Mouse (Mus musculus) neural tube, embryonic 13.5 days (tissue): ENCODE results near the gene D8Ertd738e. TPM values are rescaled to one million over a fixed set of nuclear protein-coding genes. Genes with fewer than 3 reads are reported as not detected.

ENCODE experiments used
- ATAC-seq: fragments of 200-750 bp; cut with Nextera tagmentation; 2 replicates; pipeline ENCODE4 v1.8.0; 2017; ENCODE audit warnings: low read depth, mild to moderate bottlenecking, moderate TSS enrichment, moderate library complexity
- H3K27ac ChIP-seq: fragments of 300-500 bp; sonication (generic); replicated peaks from 2 replicates; pipeline ENCODE4 v1.5.1; 2015; ENCODE audit warnings: moderate library complexity, mild to moderate bottlenecking, inconsistent platforms
- H3K27me3 ChIP-seq: fragments of 300-500 bp; sonication (generic); 2 replicates; pipeline ENCODE4 v1.6.1; 2015; ENCODE audit warnings: mild to moderate bottlenecking, inconsistent platforms
- H3K36me3 ChIP-seq: fragments of 300-500 bp; sonication (generic); 2 replicates; pipeline ENCODE4 v1.6.1; 2015; ENCODE audit warnings: mild to moderate bottlenecking, inconsistent platforms
- H3K4me1 ChIP-seq: fragments of 300-500 bp; sonication (generic); replicated peaks from 2 replicates; pipeline ENCODE4 v1.6.1; 2015; ENCODE audit warnings: inconsistent platforms
- H3K4me2 ChIP-seq: fragments of 300-500 bp; sonication (generic); 2 replicates; pipeline ENCODE4 v1.6.1; 2015; ENCODE audit warnings: inconsistent platforms, mild to moderate bottlenecking, moderate library complexity
- H3K4me3 ChIP-seq: fragments of 300-500 bp; sonication (generic); 2 replicates; pipeline ENCODE4 v1.5.1; 2015; ENCODE audit warnings: mild to moderate bottlenecking, inconsistent platforms
- H3K9ac ChIP-seq: fragments of 300-500 bp; sonication (generic); 2 replicates; pipeline ENCODE4 v1.6.1; 2015; ENCODE audit warnings: moderate library complexity, mild to moderate bottlenecking, inconsistent platforms
- H3K9me3 ChIP-seq: fragments of 300-500 bp; sonication (generic); 2 replicates; pipeline ENCODE4 v1.6.1; 2016; ENCODE audit warnings: inconsistent platforms
- WGBS: fragments of 180-500 bp; shearing (Covaris S2); methylation state at CpG from one replicate; pipeline ENCODE4 v1.1.7; 2015; 5-methylcytosine and 5-hydroxymethylcytosine counted together
- polyA plus RNA-seq: library from polyadenylated mRNA; unstranded; fragments of >200 nt; fragmentation: Nextera tagmentation; extraction: Ambion mirVana; gene quantifications from 2 replicates; pipeline ENCODE4 v1.2.1, GENCODE M21; 2015

D8Ertd738e gene
- polyA plus RNA-seq, 1 experiment from 2014 or later, result 273 TPM

- no peaks in the 10 kb centered on the region for H3K9me3 ChIP-seq
- H3K4me2 ChIP-seq, result peak within 1 kb of the TSS; percentile 71
- peak; percentile 99 for ATAC-seq
- peaks cover 9% of the 10 kb centered on the region for H3K4me1 ChIP-seq
- peak within 1 kb of the TSS; percentile 70 for H3K4me3 ChIP-seq
- H3K27ac ChIP-seq, result peak within 1 kb of the TSS; percentile 76
- under 1% methylated on average over 44 of the region's 44 CpGs for WGBS
- peaks cover 17% of the 10 kb centered on the region for H3K36me3 ChIP-seq
- peak within 1 kb of the TSS; percentile 84 for H3K9ac ChIP-seq
- no peaks in the 10 kb centered on the region for H3K27me3 ChIP-seq
Observed at GRCm38 (mm10) chr8:84269950-84270773, 20.6 kb upstream of the D8Ertd738e start, which contains the start of gene Ccdc130. Gene Ccdc130, minus strand, starts transcription at chr8:84270380.

GRCm38 (mm10) chr8:84261098-84261497 is 11.6 kb upstream of the D8Ertd738e start:
- no peak for ATAC-seq
- peaks cover 16% of the 10 kb centered on the region for H3K4me1 ChIP-seq
- H3K36me3 ChIP-seq, result peaks cover 80% of the 10 kb centered on the region
- no peaks in the 10 kb centered on the region for H3K9me3 ChIP-seq
- H3K27ac ChIP-seq, result no peak overlapping the region
- no peaks in the 10 kb centered on the region for H3K27me3 ChIP-seq
- WGBS, result 97% methylated on average over 4 of the region's 4 CpGs
- H3K4me2 ChIP-seq, result no peak overlapping the region
- H3K9ac ChIP-seq, result no peak overlapping the region
- H3K4me3 ChIP-seq, result no peak overlapping the region

- peaks cover 74% of the 10 kb centered on the region for H3K36me3 ChIP-seq
- peak; percentile 92 for ATAC-seq
Observed at GRCm38 (mm10) chr8:84256822-84257610, 7.5 kb upstream of the D8Ertd738e start, which contains the start of gene Mri1. Gene Mri1, minus strand, starts transcription at chr8:84257326.

GRCm38 (mm10) chr8:84256458-84256821 is 6.9 kb upstream of the D8Ertd738e start:
- Histone ChIP-seq H3K36me3 (peaks cover 74% of the 10 kb centered on the region), H3K4me2 (peak overlapping the region; percentile 82), H3K9me3 (no peaks in the 10 kb centered on the region), H3K27ac (peak overlapping the region; percentile 92), H3K4me3 (peak overlapping the region; percentile 70), H3K9ac (peak overlapping the region; percentile 85), H3K4me1 (peaks cover 28% of the 10 kb centered on the region), H3K27me3 (no peaks in the 10 kb centered on the region)
- 13% methylated on average over 6 of the region's 6 CpGs for WGBS
- peak; percentile 13; the same call in 1 of the 2 replicates for ATAC-seq

More at GRCm38 (mm10) chr8:84256822-84257610, 7.5 kb upstream of the D8Ertd738e start, which contains the start of gene Mri1:
- peak within 1 kb of the TSS; percentile 92 for H3K27ac ChIP-seq
- H3K27me3 ChIP-seq, result no peaks in the 10 kb centered on the region
- H3K9me3 ChIP-seq, result no peaks in the 10 kb centered on the region
- peak within 1 kb of the TSS; percentile 70 for H3K4me3 ChIP-seq
- peaks cover 28% of the 10 kb centered on the region for H3K4me1 ChIP-seq
- H3K9ac ChIP-seq, result peak within 1 kb of the TSS; percentile 85
- under 1% methylated on average over 63 of the region's 64 CpGs for WGBS
- peak within 1 kb of the TSS; percentile 82 for H3K4me2 ChIP-seq

GRCm38 (mm10) chr8:84255858-84256257 is 6.3 kb upstream of the D8Ertd738e start:
- Histone ChIP-seq H3K9ac (peak overlapping the region; percentile 85; the same call in 1 of the 2 replicates), H3K9me3 (no peaks in the 10 kb centered on the region), H3K36me3 (peaks cover 74% of the 10 kb centered on the region), H3K4me1 (peaks cover 28% of the 10 kb centered on the region), H3K4me3 (peak overlapping the region; percentile 70), H3K27ac (peak overlapping the region; percentile 92), H3K27me3 (no peaks in the 10 kb centered on the region), H3K4me2 (peak overlapping the region; percentile 82)
- no peak for ATAC-seq
- WGBS, result 77% methylated on average over 3 of the region's 3 CpGs

- Histone ChIP-seq H3K4me1 (peaks cover 20% of the 10 kb centered on the region), H3K9me3 (no peaks in the 10 kb centered on the region), H3K27ac (no peak overlapping the region), H3K4me3 (no peak overlapping the region), H3K27me3 (no peaks in the 10 kb centered on the region), H3K9ac (no peak overlapping the region), H3K36me3 (peaks cover 44% of the 10 kb centered on the region), H3K4me2 (no peak overlapping the region)
- ATAC-seq, result no peak
- 43% methylated on average over 2 of the region's 2 CpGs for WGBS
Observed at GRCm38 (mm10) chr8:84241821-84242220, 7.7 kb downstream of the D8Ertd738e start.

GRCm38 (mm10) chr8:84241167-84241566 is 8.4 kb downstream of the D8Ertd738e start:
- no peaks in the 10 kb centered on the region for H3K27me3 ChIP-seq
- H3K27ac ChIP-seq, result no peak overlapping the region
- no peaks in the 10 kb centered on the region for H3K9me3 ChIP-seq
- 61% methylated on average over 6 of the region's 6 CpGs for WGBS
- ATAC-seq, result no peak
- H3K4me1 ChIP-seq, result peaks cover 21% of the 10 kb centered on the region
- no peak overlapping the region for H3K9ac ChIP-seq
- H3K4me2 ChIP-seq, result no peak overlapping the region
- H3K36me3 ChIP-seq, result peaks cover 38% of the 10 kb centered on the region
- H3K4me3 ChIP-seq, result no peak overlapping the region

GRCm38 (mm10) chr8:84237542-84238229 is 11.8 kb downstream of the D8Ertd738e start:
- ATAC-seq, result peak; percentile 19
- H3K9me3 ChIP-seq, result no peaks in the 10 kb centered on the region
- peaks cover 26% of the 10 kb centered on the region for H3K36me3 ChIP-seq
- H3K4me1 ChIP-seq, result peaks cover 55% of the 10 kb centered on the region
- H3K9ac ChIP-seq, result peak overlapping the region; percentile 75
- peak overlapping the region; percentile 68 for H3K4me2 ChIP-seq
- H3K27me3 ChIP-seq, result no peaks in the 10 kb centered on the region
- 18% methylated on average over 19 of the region's 19 CpGs for WGBS
- peak overlapping the region; percentile 94 for H3K27ac ChIP-seq
- peak overlapping the region; percentile 52 for H3K4me3 ChIP-seq

GRCm38 (mm10) chr8:84236998-84237473 is 12.5 kb downstream of the D8Ertd738e start, which contains the start of gene Zswim4:
Gene Zswim4, minus strand, starts transcription at chr8:84237055.
- under 1% methylated on average over 35 of the region's 35 CpGs for WGBS
- Histone ChIP-seq H3K27ac (peak within 1 kb of the TSS; percentile 94), H3K9ac (peak within 1 kb of the TSS; percentile 97), H3K27me3 (no peaks in the 10 kb centered on the region), H3K36me3 (peaks cover 29% of the 10 kb centered on the region), H3K4me2 (peak within 1 kb of the TSS; percentile 96), H3K4me1 (peaks cover 53% of the 10 kb centered on the region), H3K9me3 (no peaks in the 10 kb centered on the region), H3K4me3 (peak within 1 kb of the TSS; percentile 95)
- ATAC-seq, result peak; percentile 98

GRCm38 (mm10) chr8:84236410-84236997 is 13.0 kb downstream of the D8Ertd738e start:
- Histone ChIP-seq H3K9me3 (no peaks in the 10 kb centered on the region), H3K9ac (peak overlapping the region; percentile 97), H3K4me3 (peak overlapping the region; percentile 95), H3K4me2 (peak overlapping the region; percentile 96), H3K27me3 (no peaks in the 10 kb centered on the region), H3K36me3 (peaks cover 34% of the 10 kb centered on the region), H3K4me1 (peaks cover 48% of the 10 kb centered on the region), H3K27ac (peak overlapping the region; percentile 73)
- under 1% methylated on average over 29 of the region's 30 CpGs for WGBS
- peak; percentile 38 for ATAC-seq
